Mouse (Mus musculus): ENCODE results near the gene Srp9. TPM values are rescaled to one million over a fixed set of nuclear protein-coding genes. Genes with fewer than 3 reads are reported as not detected.
"Not testable (repeated sequence)": the region's sequence is repeated elsewhere in the genome, so short reads cannot be mapped to it uniquely, and the experiment has no call there.

Srp9 gene
- total RNA-seq, 4 experiments from 2014 or later, result 59.2 to 68.1 (median 65.4) TPM

GRCm38 (mm10) chr1:182143288-182143687, 18.8 kb downstream of the Srp9 start:
- DNase-seq (ENCODE audit: low spot score in 2 of 2), result no peak

- no peak for DNase-seq (ENCODE audit: low spot score in 2 of 2)
Observed at GRCm38 (mm10) chr1:182145546-182145945, 21.0 kb downstream of the Srp9 start.

- no peak for DNase-seq (ENCODE audit: low spot score in 2 of 2)
Observed at GRCm38 (mm10) chr1:182148864-182149514, 24.5 kb downstream of the Srp9 start.

GRCm38 (mm10) chr1:182149966-182150365, 25.4 kb downstream of the Srp9 start:
- DNase-seq (ENCODE audit: low spot score in 2 of 2), result no peak

- DNase-seq (ENCODE audit: low spot score in 2 of 2), result no peak
Observed at GRCm38 (mm10) chr1:182157734-182158133, 33.2 kb downstream of the Srp9 start.

- no peak for DNase-seq (ENCODE audit: low spot score in 2 of 2)
Observed at GRCm38 (mm10) chr1:182159575-182159974, 35.0 kb downstream of the Srp9 start.

GRCm38 (mm10) chr1:182162951-182163350, 38.4 kb downstream of the Srp9 start:
- DNase-seq (ENCODE audit: low spot score in 2 of 2), result no peak

GRCm38 (mm10) chr1:182164386-182164785, 39.8 kb downstream of the Srp9 start, which contains the start of gene Vmn1r1:
TSS of gene Vmn1r1 (minus strand) at chr1:182164486.
- no peak for DNase-seq (ENCODE audit: low spot score in 2 of 2)

GRCm38 (mm10) chr1:182170206-182170605, 45.7 kb downstream of the Srp9 start:
- DNase-seq (ENCODE audit: low spot score in 2 of 2), result not testable (repeated sequence)

GRCm38 (mm10) chr1:182176985-182177384, 52.4 kb downstream of the Srp9 start:
- DNase-seq (ENCODE audit: low spot score in 2 of 2), result not testable (repeated sequence)

- DNase-seq (ENCODE audit: low spot score in 2 of 2), result no peak
Observed at GRCm38 (mm10) chr1:182181456-182182305, 57.1 kb downstream of the Srp9 start.

Other genes with a start within 250 kb of the Srp9 start
- 100 to 1,000 TPM; 174 to 214 (median 191) TPM for gene Enah, start 104.7 kb upstream of the Srp9 start, total RNA-seq (2022)
- gene Vmn1r1, start 39.7 kb downstream of the Srp9 start, total RNA-seq (2022), result not detected
- 10 to 100 TPM; 74.3 to 83.6 (median 79.5) TPM for gene Degs1, start 158.1 kb downstream of the Srp9 start, total RNA-seq (2022)
- 10 to 100 TPM; 42.6 to 52.8 (median 49.5) TPM for gene Fbxo28, start 216.9 kb downstream of the Srp9 start, total RNA-seq (2022)

All from layer of hippocampus, adult 8-10 months (tissue).